Mouse (Mus musculus) liver, adult 2 months (tissue): ENCODE results near the gene G530012D18Rik. TPM values are rescaled to one million over a fixed set of nuclear protein-coding genes. Genes with fewer than 3 reads are reported as not detected.
"Not testable (repeated sequence)": the region's sequence is repeated elsewhere in the genome, so short reads cannot be mapped to it uniquely, and the experiment has no call there.

Experiments used
- DNase-seq: peaks from one replicate; pipeline ENCODE4 v3.0.0-alpha.2; 2011; ENCODE audit warnings: low read depth, low spot score; ENCODE audit errors: extremely low read depth
- H3K27ac ChIP-seq: fragments of 200-500 bp; replicated peaks from 2 replicates; pipeline ENCODE4 v1.5.1; 2012; ENCODE audit warnings: low read depth, mild to moderate bottlenecking, control low read depth, inconsistent platforms, low read length; ENCODE audit not compliant: insufficient read depth
- H3K27me3 ChIP-seq: fragments of 200-500 bp; 2 replicates; pipeline ENCODE4 v1.6.1; 2012; ENCODE audit warnings: mild to moderate bottlenecking, moderate library complexity, low read length, inconsistent platforms; ENCODE audit not compliant: control insufficient read depth, insufficient read depth
- H3K36me3 ChIP-seq: fragments of 200-500 bp; 2 replicates; pipeline ENCODE4 v1.6.1; 2012; ENCODE audit warnings: low read length, inconsistent platforms; ENCODE audit not compliant: control insufficient read depth, insufficient read depth
- H3K4me1 ChIP-seq: fragments of 200-500 bp; 2 replicates; pipeline ENCODE4 v1.6.1; 2011; ENCODE audit warnings: low read length; ENCODE audit not compliant: control insufficient read depth, insufficient read depth
- H3K4me3 ChIP-seq: fragments of 200-500 bp; 2 replicates; pipeline ENCODE4 v1.5.1; 2011; ENCODE audit warnings: low read depth, mild to moderate bottlenecking, control low read depth, low read length, moderate library complexity; ENCODE audit not compliant: insufficient read depth
- H3K79me2 ChIP-seq: fragments of 200-500 bp; 2 replicates; pipeline ENCODE4 v1.6.1; 2012; ENCODE audit warnings: inconsistent platforms, mild to moderate bottlenecking, low read length, moderate library complexity; ENCODE audit not compliant: control insufficient read depth, insufficient read depth
- H3K9ac ChIP-seq: fragments of 200-500 bp; 2 replicates; pipeline ENCODE4 v1.6.1; 2012; ENCODE audit warnings: low read depth, mild to moderate bottlenecking, control low read depth, inconsistent platforms, low read length
- WGBS: fragments of 180-500 bp; shearing (Covaris S2); methylation state at CpG from one replicate; pipeline ENCODE4 v1.1.7; 2018; 5-methylcytosine and 5-hydroxymethylcytosine counted together
- polyA plus RNA-seq: library from polyadenylated mRNA; depleted of rRNA; stranded (reverse); fragments of >200 nt; gene quantifications from 2 replicates; pipeline ENCODE4 v1.2.3, GENCODE M21; 2012
- total RNA-seq: library from RNA; depleted of rRNA; stranded (reverse); fragments of >200 nt; gene quantifications from 2 replicates; pipeline ENCODE4 v1.2.3, GENCODE M21; 2014

The G530012D18Rik gene
- total and polyA plus RNA-seq, 2 experiments: not detected

- H3K4me1 ChIP-seq, H3K36me3 ChIP-seq, H3K27me3 ChIP-seq, H3K79me2 ChIP-seq, H3K27ac ChIP-seq, H3K9ac ChIP-seq: not testable (repeated sequence)
- H3K4me3 ChIP-seq: 0 out of 2 replicates have a peak overlapping the region, but pooled peaks have one; percentile 3
- DNase-seq: peak; percentile 19
- WGBS: 59% methylated on average over 4 of the region's 4 CpGs
Observed at GRCm38 (mm10) chr1:85600794-85601193, 25.3 kb downstream of the G530012D18Rik start.

- H3K27me3 ChIP-seq, DNase-seq, H3K4me3 ChIP-seq, H3K27ac ChIP-seq, H3K4me1 ChIP-seq, H3K36me3 ChIP-seq, H3K79me2 ChIP-seq, H3K9ac ChIP-seq: not testable (repeated sequence)
- WGBS: 60% methylated on average over 1 of the region's 1 CpGs
Observed at GRCm38 (mm10) chr1:85604341-85604740, 28.9 kb downstream of the G530012D18Rik start.

GRCm38 (mm10) chr1:85608361-85608760, 32.9 kb downstream of the G530012D18Rik start:
- DNase-seq: not testable (repeated sequence)
- WGBS: 78% methylated on average over 4 of the region's 4 CpGs

DNA sequence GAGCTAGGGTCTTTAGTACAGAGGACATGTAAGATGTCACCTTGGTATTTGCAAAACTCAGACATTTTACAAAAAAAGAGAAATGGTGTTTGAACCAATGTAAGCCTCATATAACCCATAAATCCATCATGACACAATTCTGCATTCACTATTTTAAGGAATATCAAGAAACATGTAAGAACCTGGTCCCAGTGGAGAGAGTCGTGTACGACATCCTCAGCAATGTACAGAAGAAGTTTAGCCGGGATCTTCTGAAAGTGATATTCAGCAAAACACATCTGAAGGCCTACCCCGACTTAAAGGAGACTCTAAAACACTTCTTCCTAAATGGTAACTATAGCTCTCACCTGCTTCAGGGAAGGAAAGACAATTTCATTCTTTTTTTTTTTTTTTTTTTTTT, 35.1 kb downstream of the G530012D18Rik start:
- not testable (repeated sequence) for H3K9ac ChIP-seq, DNase-seq, H3K79me2 ChIP-seq, H3K36me3 ChIP-seq, H3K27ac ChIP-seq, H3K4me3 ChIP-seq, H3K27me3 ChIP-seq, H3K4me1 ChIP-seq
- no CpG with 5 or more reads among the region's 4 CpGs for WGBS

More at GRCm38 (mm10) chr1:85608361-85608760, 32.9 kb downstream of the G530012D18Rik start:
- H3K79me2 ChIP-seq, H3K4me1 ChIP-seq, H3K36me3 ChIP-seq, H3K4me3 ChIP-seq, H3K27ac ChIP-seq, H3K9ac ChIP-seq, H3K27me3 ChIP-seq: not testable (repeated sequence)

DNA sequence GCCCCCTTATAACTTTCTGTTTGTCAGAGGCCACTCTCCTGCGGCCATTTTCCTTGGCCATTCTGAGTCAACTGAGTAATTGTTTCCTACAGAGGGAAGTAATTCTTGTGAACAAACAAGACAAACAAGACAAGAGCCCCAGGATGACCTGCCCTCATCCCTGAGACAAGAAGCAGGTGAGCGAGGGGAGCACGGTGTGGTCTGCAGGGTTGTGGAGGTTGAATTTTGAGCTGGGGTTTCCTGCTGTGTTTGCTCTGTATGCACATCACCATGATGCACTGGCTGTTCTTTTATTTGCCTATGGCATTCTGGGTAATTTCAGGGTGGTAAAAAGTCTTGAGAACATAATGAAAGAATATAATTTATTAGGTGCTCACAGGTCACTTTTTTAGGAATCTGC, 39.6 kb downstream of the G530012D18Rik start:
- not testable (repeated sequence) for H3K4me1 ChIP-seq, H3K27ac ChIP-seq, H3K27me3 ChIP-seq, H3K36me3 ChIP-seq, H3K9ac ChIP-seq, H3K79me2 ChIP-seq, H3K4me3 ChIP-seq, DNase-seq
- WGBS: 89% methylated on average over 3 of the region's 3 CpGs

GRCm38 (mm10) chr1:85615819-85616218, 40.3 kb downstream of the G530012D18Rik start:
- H3K79me2 ChIP-seq, H3K27me3 ChIP-seq, H3K27ac ChIP-seq, H3K4me1 ChIP-seq, H3K4me3 ChIP-seq, H3K9ac ChIP-seq, H3K36me3 ChIP-seq, DNase-seq: not testable (repeated sequence)
- 54% methylated on average over 3 of the region's 3 CpGs for WGBS

DNA sequence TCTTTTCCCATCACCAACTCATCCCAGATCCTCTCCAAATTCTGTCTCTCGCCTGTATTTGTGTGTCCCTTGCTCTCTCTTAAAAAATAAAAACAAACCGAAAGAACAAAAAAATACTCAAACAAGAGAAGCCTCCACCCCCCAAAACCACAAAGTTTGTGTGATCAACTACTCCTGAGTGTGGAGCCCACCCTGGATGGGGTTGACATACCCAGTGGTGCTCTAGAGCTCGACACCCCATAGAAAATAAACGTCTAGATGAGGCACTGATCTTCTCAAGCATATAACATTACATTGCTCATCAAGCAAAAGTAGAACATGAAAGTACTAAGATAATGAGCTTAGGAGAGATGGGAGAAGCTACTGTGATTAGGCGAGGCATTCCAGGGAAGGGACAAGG, 41.7 kb downstream of the G530012D18Rik start:
- not testable (repeated sequence) for DNase-seq, H3K27ac ChIP-seq
- WGBS: 56% methylated on average over 4 of the region's 5 CpGs

DNA sequence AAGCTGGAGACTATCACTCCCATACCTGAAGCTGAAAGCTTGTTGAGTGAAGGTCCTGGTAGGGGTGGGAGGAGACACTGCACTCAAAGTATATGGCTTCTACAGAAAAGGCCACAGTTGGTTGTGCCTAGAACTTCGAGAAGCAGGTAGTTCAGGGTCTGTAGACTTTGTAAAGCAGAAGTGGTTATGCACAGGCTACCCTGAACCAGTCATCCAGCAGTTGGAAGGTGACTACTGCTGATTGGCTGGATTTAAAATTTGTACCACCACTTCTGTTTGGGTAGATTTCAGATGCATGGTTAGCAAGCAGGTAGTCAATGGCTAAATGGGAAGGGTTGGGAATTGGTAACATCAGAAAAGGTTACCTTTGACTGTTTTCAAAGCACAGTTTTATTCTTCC, 43.2 kb downstream of the G530012D18Rik start:
- not testable (repeated sequence) for DNase-seq, H3K4me1 ChIP-seq, H3K36me3 ChIP-seq, H3K9ac ChIP-seq, H3K79me2 ChIP-seq, H3K27me3 ChIP-seq, H3K27ac ChIP-seq, H3K4me3 ChIP-seq
- WGBS: 57% methylated on average over 1 of the region's 1 CpGs

More for the DNA sequence above, 41.7 kb downstream of the G530012D18Rik start:
- H3K27me3 ChIP-seq, H3K4me1 ChIP-seq, H3K4me3 ChIP-seq, H3K79me2 ChIP-seq, H3K36me3 ChIP-seq, H3K9ac ChIP-seq: not testable (repeated sequence)
